Mouse (Mus musculus) embryonic facial prominence, embryonic 15.5 days (tissue): Measurements from ENCODE around the gene Emc3. TPM values are rescaled to one million over a fixed set of nuclear protein-coding genes. Genes with fewer than 3 reads are reported as not detected.

ENCODE experiments used
- ATAC-seq: fragments of 200-750 bp; cut with Nextera tagmentation; 2 replicates; pipeline ENCODE4 v1.8.0; 2017; ENCODE audit warnings: low read depth, moderate TSS enrichment; ENCODE audit not compliant: insufficient number of reproducible peaks, low FRiP score, low TSS enrichment
- H3K27ac ChIP-seq: fragments of 300-500 bp; sonication (generic); replicated peaks from 2 replicates; pipeline ENCODE4 v1.5.1; 2015; ENCODE audit warnings: mild to moderate bottlenecking, inconsistent platforms
- H3K27me3 ChIP-seq: fragments of 300-500 bp; sonication (generic); 2 replicates; pipeline ENCODE4 v1.6.1; 2015; ENCODE audit warnings: inconsistent platforms
- H3K36me3 ChIP-seq: fragments of 300-500 bp; sonication (generic); 2 replicates; pipeline ENCODE4 v1.6.1; 2015; ENCODE audit warnings: mild to moderate bottlenecking, inconsistent platforms
- H3K4me1 ChIP-seq: fragments of 300-500 bp; sonication (generic); 2 replicates; pipeline ENCODE4 v1.6.1; 2015; ENCODE audit warnings: inconsistent platforms
- H3K4me2 ChIP-seq: fragments of 300-500 bp; sonication (generic); replicated peaks from 2 replicates; pipeline ENCODE4 v1.6.1; 2015; ENCODE audit warnings: mild to moderate bottlenecking, inconsistent platforms
- H3K4me3 ChIP-seq: fragments of 300-500 bp; sonication (generic); replicated peaks from 2 replicates; pipeline ENCODE4 v1.5.1; 2015; ENCODE audit warnings: mild to moderate bottlenecking, inconsistent platforms
- H3K9ac ChIP-seq: fragments of 300-500 bp; sonication (generic); 2 replicates; pipeline ENCODE4 v1.6.1; 2015; ENCODE audit warnings: inconsistent platforms
- H3K9me3 ChIP-seq: fragments of 300-500 bp; sonication (generic); replicated peaks from 2 replicates; pipeline ENCODE4 v1.6.1; 2016; ENCODE audit warnings: inconsistent platforms
- WGBS: fragments of 180-500 bp; shearing (Covaris S2); methylation state at CpG from one replicate; pipeline ENCODE4 v1.1.7; 2015; 5-methylcytosine and 5-hydroxymethylcytosine counted together
- microRNA-seq: library from miRNA; unstranded; fragments of <30 nt; microRNA quantifications from one replicate; pipeline ENCODE4, GENCODE M21; 2016; ENCODE audit warnings: borderline number of aligned reads
- polyA plus RNA-seq: library from polyadenylated mRNA; unstranded; fragments of >200 nt; fragmentation: Nextera tagmentation; extraction: Ambion mirVana; gene quantifications from 2 replicates; pipeline ENCODE4 v1.2.1, GENCODE M21; 2015

Emc3 gene
- polyA plus RNA-seq, 1 experiment from 2014 or later, result 103 TPM

DNA sequence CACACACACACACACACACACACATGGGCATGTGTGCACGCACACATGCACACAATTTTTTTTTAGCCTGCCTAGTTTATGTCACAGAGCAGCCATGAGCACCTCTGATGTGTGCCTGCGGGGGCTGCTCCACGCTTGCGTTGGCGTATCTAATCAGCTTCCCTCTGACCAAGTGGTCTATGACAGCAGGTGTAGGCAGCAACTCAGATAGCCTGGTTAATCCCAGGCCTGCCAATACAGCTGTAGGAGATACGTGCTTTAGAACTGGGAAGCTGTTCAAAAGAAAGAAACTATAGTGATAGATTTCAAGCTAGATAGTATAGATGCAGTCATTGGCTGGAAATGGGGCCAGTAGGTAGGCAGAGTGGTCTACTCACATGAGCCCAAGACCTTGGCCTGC is 57.7 kb downstream of the Emc3 start:
- H3K36me3 ChIP-seq, result no peaks in the 10 kb centered on the region
- H3K4me3 ChIP-seq, result no peak overlapping the region
- no peak for ATAC-seq
- no peaks in the 10 kb centered on the region for H3K9me3 ChIP-seq
- WGBS, result 75% methylated on average over 6 of the region's 6 CpGs
- no peak overlapping the region for H3K9ac ChIP-seq
- no peak overlapping the region for H3K4me2 ChIP-seq
- peaks cover 30% of the 10 kb centered on the region for H3K4me1 ChIP-seq
- no peak overlapping the region for H3K27ac ChIP-seq
- peaks cover 13% of the 10 kb centered on the region; the same call in 1 of the 2 replicates for H3K27me3 ChIP-seq

DNA sequence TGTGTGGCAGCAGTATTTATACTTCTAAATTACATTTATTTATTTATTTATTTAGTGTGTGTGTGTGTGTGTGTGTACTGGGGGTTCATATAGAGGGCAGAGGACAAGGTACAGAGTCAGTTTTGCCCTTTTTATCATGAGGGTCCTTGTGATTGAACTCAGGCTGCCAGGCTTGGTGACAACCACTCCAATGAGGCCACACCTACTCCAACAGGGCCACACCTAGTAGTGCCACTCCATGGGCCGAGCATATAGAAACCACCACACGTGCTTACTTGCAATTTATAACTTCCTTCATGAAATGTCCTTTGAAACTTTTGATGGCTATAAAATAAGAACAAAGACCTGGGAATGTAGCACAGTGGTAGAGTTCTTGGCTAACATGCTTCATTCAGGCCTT is 58.2 kb downstream of the Emc3 start:
- no peak for ATAC-seq
- peaks cover 33% of the 10 kb centered on the region for H3K4me1 ChIP-seq
- peaks cover 11% of the 10 kb centered on the region; the same call in 1 of the 2 replicates for H3K27me3 ChIP-seq
- no peak overlapping the region for H3K9ac ChIP-seq
- 78% methylated on average over 2 of the region's 2 CpGs for WGBS
- no peak overlapping the region for H3K4me3 ChIP-seq
- H3K27ac ChIP-seq, result no peak overlapping the region
- no peak overlapping the region for H3K4me2 ChIP-seq
- H3K9me3 ChIP-seq, result no peaks in the 10 kb centered on the region
- H3K36me3 ChIP-seq, result no peaks in the 10 kb centered on the region

DNA sequence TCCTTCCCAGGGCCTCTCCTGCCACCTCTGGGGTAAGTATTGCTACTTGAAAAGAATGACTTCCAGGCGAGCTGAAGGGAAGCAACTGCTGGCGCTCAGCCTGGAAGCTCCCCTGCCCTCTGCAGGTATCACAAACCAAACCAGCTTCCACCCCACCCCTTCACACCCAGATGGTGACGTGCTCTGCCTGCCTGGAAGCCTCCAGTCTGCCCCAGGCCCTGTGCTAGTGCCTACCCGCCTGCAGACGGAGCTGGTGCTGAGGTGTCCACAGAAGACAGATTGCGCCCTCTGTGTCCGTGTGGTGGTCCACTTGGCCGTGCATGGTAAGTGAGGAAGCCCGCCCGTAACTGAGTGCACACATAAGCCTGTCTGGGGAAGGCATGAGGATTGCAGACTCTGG is 59.4 kb downstream of the Emc3 start:
- no peak for ATAC-seq
- H3K27me3 ChIP-seq, result peaks cover 11% of the 10 kb centered on the region; the same call in 1 of the 2 replicates
- peak overlapping the region; percentile 81 for H3K27ac ChIP-seq
- peaks cover 33% of the 10 kb centered on the region for H3K4me1 ChIP-seq
- 71% methylated on average over 10 of the region's 10 CpGs for WGBS
- H3K36me3 ChIP-seq, result no peaks in the 10 kb centered on the region
- no peak overlapping the region; the same call in 1 of the 2 replicates for H3K9ac ChIP-seq
- H3K4me3 ChIP-seq, result peak overlapping the region; percentile 34
- H3K4me2 ChIP-seq, result peak overlapping the region; percentile 53
- no peaks in the 10 kb centered on the region for H3K9me3 ChIP-seq

GRCm38 (mm10) chr6:113471297-113471936 is 60.0 kb downstream of the Emc3 start, which contains the start of gene Il17rc:
Gene Il17rc (plus strand): TSS chr6:113471427.
- 0 out of 2 replicates have a peak, but pooled peaks have one; percentile 11 for ATAC-seq
- Histone ChIP-seq H3K9me3 (no peaks in the 10 kb centered on the region), H3K9ac (peak within 1 kb of the TSS; percentile 31; the same call in 1 of the 2 replicates), H3K4me2 (peak within 1 kb of the TSS; percentile 53), H3K27me3 (peaks cover 11% of the 10 kb centered on the region; the same call in 1 of the 2 replicates), H3K27ac (peak within 1 kb of the TSS; percentile 81), H3K4me3 (peak within 1 kb of the TSS; percentile 34), H3K4me1 (peaks cover 33% of the 10 kb centered on the region), H3K36me3 (no peaks in the 10 kb centered on the region)
- WGBS, result 17% methylated on average over 12 of the region's 12 CpGs

- peaks cover 11% of the 10 kb centered on the region; the same call in 1 of the 2 replicates for H3K27me3 ChIP-seq
- 0 out of 2 replicates have a peak overlapping the region, but pooled peaks have one; percentile 41 for H3K27ac ChIP-seq
- peak overlapping the region; percentile 68 for H3K4me2 ChIP-seq
- peak overlapping the region; percentile 0; the same call in 1 of the 2 replicates for H3K9ac ChIP-seq
- 3% methylated on average over 25 of the region's 31 CpGs for WGBS
- no peaks in the 10 kb centered on the region for H3K9me3 ChIP-seq
- peak; percentile 61 for ATAC-seq
- peaks cover 33% of the 10 kb centered on the region for H3K4me1 ChIP-seq
- H3K4me3 ChIP-seq, result peak overlapping the region; percentile 40
- H3K36me3 ChIP-seq, result no peaks in the 10 kb centered on the region
Measured at GRCm38 (mm10) chr6:113469432-113469831, 62.0 kb downstream of the Emc3 start.

- Histone ChIP-seq H3K4me1 (peaks cover 33% of the 10 kb centered on the region), H3K4me3 (peak overlapping the region; percentile 40), H3K9ac (no peak overlapping the region), H3K9me3 (no peaks in the 10 kb centered on the region), H3K4me2 (peak overlapping the region; percentile 68), H3K27me3 (peaks cover 11% of the 10 kb centered on the region; the same call in 1 of the 2 replicates), H3K36me3 (no peaks in the 10 kb centered on the region), H3K27ac (0 out of 2 replicates have a peak overlapping the region, but pooled peaks have one; percentile 41)
- 6% methylated on average over 9 of the region's 9 CpGs for WGBS
- ATAC-seq, result no peak
Measured at GRCm38 (mm10) chr6:113469021-113469420, 62.4 kb downstream of the Emc3 start.

DNA sequence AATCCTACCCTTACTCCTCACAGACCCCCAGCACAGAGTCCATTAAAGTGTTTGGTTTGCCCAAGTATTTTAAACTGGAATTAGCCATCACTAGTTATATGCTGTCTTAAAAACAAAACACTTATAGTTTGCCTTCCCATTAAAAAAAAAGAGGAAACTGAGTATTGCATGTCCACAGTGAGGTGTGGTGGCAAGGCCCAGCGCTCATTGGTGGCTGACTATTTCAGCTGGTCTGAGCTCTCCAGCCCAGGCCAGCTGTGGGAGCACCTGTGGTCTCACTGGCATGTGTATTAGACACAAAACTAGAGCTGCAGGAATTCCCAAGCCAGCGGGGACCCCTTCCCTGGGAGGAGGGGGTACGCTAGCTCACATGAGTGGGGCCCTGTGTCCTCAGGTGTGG is 62.9 kb downstream of the Emc3 start:
- Histone ChIP-seq H3K27ac (no peak overlapping the region), H3K4me3 (no peak overlapping the region), H3K27me3 (peaks cover 11% of the 10 kb centered on the region; the same call in 1 of the 2 replicates), H3K4me2 (peak overlapping the region; percentile 68; the same call in 1 of the 2 replicates), H3K4me1 (peaks cover 33% of the 10 kb centered on the region), H3K9ac (no peak overlapping the region), H3K36me3 (no peaks in the 10 kb centered on the region), H3K9me3 (no peaks in the 10 kb centered on the region)
- no peak for ATAC-seq
- WGBS, result 62% methylated on average over 3 of the region's 3 CpGs

GRCm38 (mm10) chr6:113465602-113466001 is 65.8 kb downstream of the Emc3 start:
- no peak overlapping the region for H3K4me3 ChIP-seq
- peaks cover 17% of the 10 kb centered on the region for H3K4me1 ChIP-seq
- no peaks in the 10 kb centered on the region for H3K36me3 ChIP-seq
- H3K4me2 ChIP-seq, result no peak overlapping the region
- no peak for ATAC-seq
- no peaks in the 10 kb centered on the region for H3K9me3 ChIP-seq
- H3K27me3 ChIP-seq, result peaks cover 11% of the 10 kb centered on the region; the same call in 1 of the 2 replicates
- H3K9ac ChIP-seq, result no peak overlapping the region
- H3K27ac ChIP-seq, result no peak overlapping the region
- 60% methylated on average over 5 of the region's 5 CpGs for WGBS

Small RNA genes lying within 50 kb of the gene (microRNA-seq; reads per million reads assigned to microRNA genes)
- not detected for gene Gm23365

Other genes with a start within 250 kb of the Emc3 start
- 0.21 and 1.1 TPM in 2 replicates for gene Cpne9, start 249.3 kb downstream of the Emc3 start, polyA plus RNA-seq
- gene Brpf1, start 224.5 kb downstream of the Emc3 start, polyA plus RNA-seq, result 18.0 and 22.9 TPM in 2 replicates
- gene Ogg1, start 204.7 kb downstream of the Emc3 start, polyA plus RNA-seq, result 12.5 and 13.6 TPM in 2 replicates
- 100 and 101 TPM in 2 replicates for gene Camk1, start 187.7 kb downstream of the Emc3 start, polyA plus RNA-seq
- 51.0 and 54.2 TPM in 2 replicates for gene Tada3, start 153.8 kb downstream of the Emc3 start, polyA plus RNA-seq
- gene Arpc4, start 153.5 kb downstream of the Emc3 start, polyA plus RNA-seq, result 381 and 384 TPM in 2 replicates
- 7.7 and 10.7 TPM in 2 replicates for gene Ttll3, start 142.4 kb downstream of the Emc3 start, polyA plus RNA-seq
- gene Rpusd3, start 112.3 kb downstream of the Emc3 start, polyA plus RNA-seq, result 16.7 and 19.7 TPM in 2 replicates
- not detected in 2 replicates for gene Cidec, start 95.9 kb downstream of the Emc3 start, polyA plus RNA-seq
- 81.4 and 84.8 TPM in 2 replicates for gene Jagn1, start 89.1 kb downstream of the Emc3 start, polyA plus RNA-seq
- 11.7 and 12.2 TPM in 2 replicates for gene Il17re, start 73.2 kb downstream of the Emc3 start, polyA plus RNA-seq
- gene Il17rc, start 60.2 kb downstream of the Emc3 start, polyA plus RNA-seq, result 34.3 and 37.5 TPM in 2 replicates
- gene Creld1, start 48.4 kb downstream of the Emc3 start, polyA plus RNA-seq, result 21.5 and 22.5 TPM in 2 replicates
- gene Prrt3, start 29.7 kb downstream of the Emc3 start, polyA plus RNA-seq, result 1.6 and 2.0 TPM in 2 replicates
- 6.6 and 6.9 TPM in 2 replicates for gene Fancd2, start within 50 bp of the Emc3 start, polyA plus RNA-seq
- gene Fancd2os, start 69.1 kb upstream of the Emc3 start, polyA plus RNA-seq, result 0.16 TPM in 1 of 2 replicates, not detected in the other
- gene Brk1, start 73.1 kb upstream of the Emc3 start, polyA plus RNA-seq, result 221 and 230 TPM in 2 replicates
- gene Vhl, start 92.3 kb upstream of the Emc3 start, polyA plus RNA-seq, result 43.4 and 47.8 TPM in 2 replicates
- 4.0 and 5.8 TPM in 2 replicates for gene Irak2, start 106.8 kb upstream of the Emc3 start, polyA plus RNA-seq
- gene Tatdn2, start 165.4 kb upstream of the Emc3 start, polyA plus RNA-seq, result 0.95 and 1.1 TPM in 2 replicates
- 0.24 TPM in 1 of 2 replicates, not detected in the other for gene Ghrl, start 188.2 kb upstream of the Emc3 start, polyA plus RNA-seq
- 283 and 297 TPM in 2 replicates for gene Sec13, start 209.1 kb upstream of the Emc3 start, polyA plus RNA-seq